Mouse (Mus musculus): ENCODE measurements at regions not wholly inside any gene's neighbourhood (a gene's known extent, or its start where the extent isn't known, plus 50 kb on each side); places are given as distances from the start of the nearest gene placed in this dataset.
"Not testable (repeated sequence)": the region's sequence is repeated elsewhere in the genome, so short reads cannot be mapped to it uniquely, and the experiment has no call there.

DNA sequence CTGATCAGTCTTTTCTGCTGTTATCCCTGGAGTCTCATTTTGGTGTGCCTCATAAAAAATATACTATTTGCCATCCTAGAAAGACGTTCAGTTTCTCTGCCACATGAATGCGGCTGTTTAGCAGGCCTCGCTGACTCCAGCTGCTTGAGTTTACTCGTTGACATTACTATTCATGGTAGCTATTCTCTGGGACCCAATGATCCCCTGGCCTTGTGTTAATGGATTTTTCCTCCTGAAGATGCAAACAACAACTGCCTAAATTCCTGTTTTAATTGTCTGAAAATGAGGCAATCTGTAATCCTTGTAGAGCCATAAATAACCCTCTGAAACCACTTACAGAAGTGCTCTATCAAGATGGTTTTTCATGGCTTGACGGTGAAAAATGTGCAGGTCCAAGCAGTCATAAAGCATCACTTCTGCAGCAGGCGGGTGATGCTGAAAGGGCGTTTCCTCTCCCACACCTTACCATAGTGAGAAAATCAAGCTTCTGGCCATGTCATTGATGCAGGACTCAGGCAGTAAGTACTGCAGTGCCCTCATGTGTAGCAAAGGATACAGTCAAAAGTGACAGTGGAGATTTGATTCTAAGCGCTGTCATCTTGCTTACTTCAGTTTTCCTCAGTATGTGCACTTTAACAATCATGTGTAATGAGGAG is 419.7 kb upstream of the Lrp1b start:
- peak; percentile 82 for ATAC-seq (ENCODE audit: low FRiP score, low read depth)
- Histone ChIP-seq H3K4me2 (replicated peaks) (no peak overlapping the region), H3K4me3 (no peak overlapping the region), H3K27me3 (replicated peaks) (no peaks in the 10 kb centered on the region), H3K9ac (no peak overlapping the region), H3K9me3 (no peaks in the 10 kb centered on the region), H3K36me3 (no peaks in the 10 kb centered on the region), H3K27ac (no peak overlapping the region), H3K4me1 (no peaks in the 10 kb centered on the region)
- WGBS: 54% methylated on average over 8 of the region's 8 CpGs

DNA sequence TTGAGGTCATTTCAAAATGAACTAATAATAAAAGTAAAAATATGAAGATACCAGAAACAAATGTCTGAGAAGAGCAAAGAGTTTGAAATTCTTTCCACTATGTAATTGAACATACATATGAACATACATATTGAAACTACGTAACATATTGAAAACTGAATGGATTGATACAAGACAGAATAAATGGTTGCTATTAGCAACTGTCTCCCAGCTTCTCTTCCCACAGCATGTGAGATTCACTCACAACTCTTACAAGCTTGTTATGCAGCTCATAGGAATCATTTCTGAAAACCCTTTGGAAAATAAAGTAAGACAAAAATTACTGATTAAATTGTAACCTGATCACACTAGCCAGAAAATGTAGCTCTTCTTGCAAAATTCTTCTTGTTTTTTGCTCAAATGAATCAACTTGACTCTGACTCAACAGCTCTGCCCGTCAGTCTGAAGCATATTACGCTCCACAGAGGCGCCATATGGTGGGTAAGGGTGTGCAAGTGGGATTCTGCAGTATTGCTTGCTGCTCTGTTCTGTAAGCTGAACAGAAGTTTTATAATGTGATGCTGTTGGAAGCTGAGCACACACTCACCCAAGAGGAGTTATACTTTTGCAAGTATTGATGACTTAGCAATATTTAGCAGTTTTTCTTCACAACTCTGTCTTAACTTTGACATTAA is 444.3 kb upstream of the Lrp1b start:
- no peak for ATAC-seq (ENCODE audit: low FRiP score, low read depth)
- Histone ChIP-seq H3K36me3 (no peaks in the 10 kb centered on the region), H3K9me3 (no peaks in the 10 kb centered on the region), H3K27me3 (replicated peaks) (no peaks in the 10 kb centered on the region), H3K4me3 (no peak overlapping the region), H3K4me1 (no peaks in the 10 kb centered on the region), H3K27ac (no peak overlapping the region), H3K9ac (no peak overlapping the region), H3K4me2 (replicated peaks) (no peak overlapping the region)
- 85% methylated on average over 4 of the region's 4 CpGs for WGBS

DNA sequence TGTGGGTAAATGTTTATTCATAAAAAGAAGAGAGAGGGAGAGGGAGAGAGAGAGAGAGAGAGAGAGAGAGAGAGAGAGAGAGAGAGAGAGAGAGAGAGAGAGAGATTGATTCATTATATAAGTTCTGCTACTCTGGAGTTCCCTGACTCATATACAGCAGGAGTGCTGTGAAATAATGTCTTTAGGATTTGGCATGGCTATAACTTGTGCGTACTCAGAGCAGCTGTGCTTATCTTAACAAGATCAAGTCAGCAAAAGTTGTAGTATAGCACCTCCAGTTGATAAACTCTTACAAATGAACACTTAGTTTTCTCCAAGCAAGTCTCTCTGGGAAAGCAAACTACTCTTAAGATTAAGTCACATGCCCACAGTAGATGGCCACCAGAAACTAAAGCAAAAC is 435.3 kb upstream of the Kynu start:
- ATAC-seq (ENCODE audit: low FRiP score, low read depth): no peak
- no peaks in the 10 kb centered on the region for H3K27me3 ChIP-seq (replicated peaks)
- H3K4me3 ChIP-seq: no peak overlapping the region
- H3K9me3 ChIP-seq: no peaks in the 10 kb centered on the region
- no peak overlapping the region for H3K9ac ChIP-seq
- no peaks in the 10 kb centered on the region for H3K36me3 ChIP-seq
- no peak overlapping the region for H3K27ac ChIP-seq
- H3K4me1 ChIP-seq: no peaks in the 10 kb centered on the region
- 97% methylated on average over 1 of the region's 1 CpGs for WGBS
- no peak overlapping the region for H3K4me2 ChIP-seq (replicated peaks)

DNA sequence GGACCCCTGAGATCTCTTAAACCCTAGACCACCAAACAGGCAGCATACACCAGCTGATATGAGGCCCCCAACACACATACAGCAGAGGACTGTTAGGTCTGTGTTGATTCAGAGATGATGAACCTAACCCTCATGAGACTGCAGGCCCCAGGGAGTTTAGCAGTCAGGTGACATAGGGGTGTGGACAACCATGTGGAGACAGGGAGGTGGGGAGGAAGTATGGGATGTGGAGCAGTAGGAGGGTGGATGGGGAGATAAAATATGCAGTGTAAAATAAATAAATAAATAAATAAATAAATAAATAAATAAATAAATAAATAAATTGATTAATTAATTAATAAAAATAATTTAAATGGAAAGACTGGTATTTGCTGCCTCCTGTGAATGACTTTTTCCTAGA is 401.6 kb upstream of the Kynu start:
- Histone ChIP-seq H3K9me3 (no peaks in the 10 kb centered on the region), H3K4me3 (no peak overlapping the region), H3K9ac (no peak overlapping the region), H3K36me3 (no peaks in the 10 kb centered on the region), H3K4me2 (replicated peaks) (no peak overlapping the region), H3K27ac (no peak overlapping the region), H3K27me3 (replicated peaks) (no peaks in the 10 kb centered on the region), H3K4me1 (no peaks in the 10 kb centered on the region)
- no peak for ATAC-seq (ENCODE audit: low FRiP score, low read depth)

DNA sequence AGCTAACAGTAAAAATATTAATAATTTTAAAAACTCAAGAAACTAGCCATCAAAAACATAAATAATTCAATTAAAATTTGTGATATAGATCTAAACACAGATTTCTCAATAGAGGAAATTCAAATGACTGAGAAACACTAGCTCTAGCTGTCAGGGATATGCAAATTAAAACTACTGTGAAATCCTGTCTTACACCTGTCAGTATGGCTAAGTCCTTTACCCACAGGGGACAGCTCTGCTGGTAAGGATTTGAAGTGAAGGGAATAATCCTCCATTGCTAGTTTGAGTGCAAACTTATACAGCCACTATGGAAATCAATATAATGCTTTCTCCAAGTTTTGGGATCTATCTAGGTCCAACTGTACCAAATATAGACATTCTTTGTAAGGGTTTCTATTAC is 373.0 kb upstream of the Kynu start:
- no peak overlapping the region for H3K9ac ChIP-seq
- no peak overlapping the region for H3K27ac ChIP-seq
- no peak for ATAC-seq (ENCODE audit: low FRiP score, low read depth)
- H3K4me2 ChIP-seq (replicated peaks): no peak overlapping the region
- H3K4me1 ChIP-seq: no peaks in the 10 kb centered on the region
- H3K9me3 ChIP-seq: no peaks in the 10 kb centered on the region
- no peaks in the 10 kb centered on the region for H3K27me3 ChIP-seq (replicated peaks)
- no peaks in the 10 kb centered on the region for H3K36me3 ChIP-seq
- no peak overlapping the region for H3K4me3 ChIP-seq

DNA sequence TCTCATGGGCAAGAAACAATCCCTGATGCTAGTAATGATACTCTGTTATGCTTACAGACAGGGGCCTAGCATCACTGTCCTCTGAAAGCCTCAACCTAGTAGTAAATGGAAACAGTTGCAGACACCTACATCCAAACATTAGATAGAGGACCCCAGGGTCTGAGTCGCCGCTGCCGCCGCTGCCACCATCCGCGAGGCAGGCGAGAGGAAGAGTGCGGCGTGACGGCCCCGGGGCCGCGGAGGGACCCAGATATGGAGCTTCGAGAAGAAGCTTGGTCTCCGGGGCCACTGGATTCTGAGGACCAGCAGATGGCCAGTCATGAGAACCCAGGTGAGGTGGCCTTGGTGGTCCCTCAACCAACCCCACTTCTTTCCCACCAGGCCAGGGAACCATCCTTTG is 359.6 kb upstream of the Kynu start:
- 95% methylated on average over 15 of the region's 15 CpGs for WGBS
- H3K36me3 ChIP-seq; H3K4me3 ChIP-seq; H3K4me2 ChIP-seq (replicated peaks); H3K27ac ChIP-seq; H3K4me1 ChIP-seq; ATAC-seq (ENCODE audit: low FRiP score, low read depth); H3K9ac ChIP-seq; H3K9me3 ChIP-seq; H3K27me3 ChIP-seq (replicated peaks): not testable (repeated sequence)

DNA sequence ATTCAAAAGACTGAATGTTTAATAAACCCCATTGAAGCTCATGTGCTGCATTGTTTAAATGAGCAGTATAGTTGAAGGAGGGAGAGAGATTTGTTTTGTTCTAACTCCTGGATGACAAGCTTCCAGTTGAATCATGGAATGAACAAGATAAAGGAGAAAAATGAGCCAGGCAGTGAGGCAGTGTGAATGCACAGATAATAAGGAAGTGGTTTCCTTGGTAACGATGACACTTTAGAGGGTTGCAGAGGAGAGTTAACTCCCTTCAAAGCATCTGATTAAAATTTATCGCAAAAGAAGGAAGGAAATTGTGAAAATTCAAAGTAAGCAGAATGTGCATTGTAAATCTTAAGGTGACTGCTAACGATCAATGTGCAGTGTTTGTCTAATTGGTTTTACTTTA is 346.9 kb upstream of the Kynu start:
- ATAC-seq (ENCODE audit: low FRiP score, low read depth): no peak
- Histone ChIP-seq H3K27ac (no peak overlapping the region), H3K9me3 (no peaks in the 10 kb centered on the region), H3K36me3 (no peaks in the 10 kb centered on the region), H3K4me2 (replicated peaks) (no peak overlapping the region), H3K9ac (no peak overlapping the region), H3K27me3 (replicated peaks) (no peaks in the 10 kb centered on the region), H3K4me1 (no peaks in the 10 kb centered on the region), H3K4me3 (no peak overlapping the region)
- 80% methylated on average over 3 of the region's 3 CpGs for WGBS

DNA sequence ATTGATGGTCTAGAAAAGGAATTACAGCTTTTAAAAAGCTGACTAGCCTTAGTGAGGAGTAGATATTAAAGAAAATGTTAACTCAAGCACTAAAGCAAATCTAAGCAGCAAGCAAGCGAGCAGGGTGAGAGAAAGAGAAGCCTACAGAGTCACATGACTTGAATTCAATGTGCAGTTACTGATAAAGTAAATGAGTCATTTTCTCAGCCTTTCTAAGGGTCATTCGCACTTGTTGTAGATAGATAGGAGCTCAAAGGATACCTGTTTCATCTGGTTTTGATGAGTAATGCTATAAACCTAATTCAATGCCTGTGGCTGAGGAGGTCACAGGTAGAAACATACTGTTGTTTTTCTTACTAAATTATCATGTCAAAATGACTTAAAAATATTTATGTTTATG is 341.2 kb upstream of the Kynu start:
- Histone ChIP-seq H3K4me2 (replicated peaks) (no peak overlapping the region), H3K36me3 (no peaks in the 10 kb centered on the region), H3K9me3 (no peaks in the 10 kb centered on the region), H3K27me3 (replicated peaks) (no peaks in the 10 kb centered on the region), H3K9ac (no peak overlapping the region), H3K4me1 (no peaks in the 10 kb centered on the region), H3K27ac (no peak overlapping the region), H3K4me3 (no peak overlapping the region)
- ATAC-seq (ENCODE audit: low FRiP score, low read depth): no peak
- WGBS: 83% methylated on average over 2 of the region's 2 CpGs

DNA sequence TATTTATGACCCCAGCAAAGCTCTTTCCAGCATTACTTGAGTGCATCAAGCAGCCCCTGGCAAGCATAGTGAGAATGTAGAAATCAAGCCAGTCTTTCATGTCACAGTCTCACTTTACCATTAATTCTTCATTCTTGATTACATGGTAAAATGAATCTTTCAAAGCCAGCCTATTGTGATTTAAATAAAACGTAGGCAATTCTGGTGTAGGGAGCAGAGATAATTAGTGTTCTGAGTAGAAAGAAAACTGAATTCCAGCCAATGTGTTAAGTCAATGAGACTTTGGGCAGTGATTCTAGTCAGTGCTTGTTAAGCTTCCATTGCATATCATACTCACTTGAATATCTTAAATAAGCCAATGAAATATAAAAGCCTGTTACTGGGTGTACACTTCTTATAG is 338.0 kb upstream of the Kynu start:
- no peak overlapping the region for H3K27ac ChIP-seq
- no peaks in the 10 kb centered on the region for H3K9me3 ChIP-seq
- no peaks in the 10 kb centered on the region for H3K27me3 ChIP-seq (replicated peaks)
- no peaks in the 10 kb centered on the region for H3K36me3 ChIP-seq
- no peak overlapping the region for H3K9ac ChIP-seq
- no peak for ATAC-seq (ENCODE audit: low FRiP score, low read depth)
- no peak overlapping the region for H3K4me3 ChIP-seq
- H3K4me2 ChIP-seq (replicated peaks): no peak overlapping the region
- 60% methylated on average over 1 of the region's 1 CpGs for WGBS
- H3K4me1 ChIP-seq: no peaks in the 10 kb centered on the region

DNA sequence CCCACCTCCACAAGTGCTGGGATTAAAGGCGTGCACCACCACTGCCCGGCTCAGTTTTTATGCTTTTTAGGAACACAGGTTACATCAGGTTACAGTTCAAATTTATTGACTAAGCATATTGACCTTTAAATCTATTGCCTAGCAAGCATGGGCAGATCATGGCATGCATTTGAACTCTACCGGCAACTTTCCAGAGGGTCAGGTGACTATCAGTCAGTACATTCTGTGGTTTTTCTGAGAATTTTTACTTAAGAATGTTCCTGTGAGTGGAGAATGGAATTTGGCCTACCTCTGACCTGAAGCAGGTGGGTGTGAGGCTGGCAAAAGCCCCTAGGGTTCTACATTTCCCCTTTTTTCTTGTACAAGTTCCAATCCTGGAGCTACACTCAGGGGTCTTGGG is 332.4 kb upstream of the Kynu start:
- Histone ChIP-seq H3K9me3 (no peaks in the 10 kb centered on the region), H3K27me3 (replicated peaks) (no peaks in the 10 kb centered on the region), H3K9ac (no peak overlapping the region), H3K27ac (no peak overlapping the region), H3K4me1 (no peaks in the 10 kb centered on the region), H3K4me2 (replicated peaks) (no peak overlapping the region), H3K4me3 (no peak overlapping the region), H3K36me3 (no peaks in the 10 kb centered on the region)
- no peak for ATAC-seq (ENCODE audit: low FRiP score, low read depth)
- WGBS: 90% methylated on average over 3 of the region's 3 CpGs

DNA sequence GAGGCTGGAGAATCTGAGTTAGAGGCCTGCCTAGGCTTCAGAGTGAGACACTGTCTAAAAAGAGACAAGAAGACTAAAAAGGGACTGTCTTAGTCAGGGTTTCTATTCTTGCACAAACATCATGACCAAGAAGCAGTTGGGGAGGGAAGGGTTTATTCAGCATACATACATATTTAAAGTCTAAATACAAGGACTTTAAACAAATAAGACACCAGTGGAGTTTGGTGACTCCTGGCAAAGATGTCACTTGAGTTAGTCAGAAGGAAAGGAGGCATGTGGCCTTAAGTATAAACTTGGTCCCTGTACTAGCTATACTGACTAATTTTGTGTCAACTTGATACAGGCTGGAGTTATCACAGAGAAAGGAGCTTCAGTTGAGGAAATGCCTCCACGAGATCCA is 330.4 kb upstream of the Kynu start:
- not testable (repeated sequence) for H3K27me3 ChIP-seq (replicated peaks); H3K4me3 ChIP-seq; H3K9ac ChIP-seq; H3K4me1 ChIP-seq; H3K27ac ChIP-seq; H3K36me3 ChIP-seq; H3K4me2 ChIP-seq (replicated peaks); H3K9me3 ChIP-seq; ATAC-seq (ENCODE audit: low FRiP score, low read depth)
- WGBS: 82% methylated on average over 1 of the region's 1 CpGs

DNA sequence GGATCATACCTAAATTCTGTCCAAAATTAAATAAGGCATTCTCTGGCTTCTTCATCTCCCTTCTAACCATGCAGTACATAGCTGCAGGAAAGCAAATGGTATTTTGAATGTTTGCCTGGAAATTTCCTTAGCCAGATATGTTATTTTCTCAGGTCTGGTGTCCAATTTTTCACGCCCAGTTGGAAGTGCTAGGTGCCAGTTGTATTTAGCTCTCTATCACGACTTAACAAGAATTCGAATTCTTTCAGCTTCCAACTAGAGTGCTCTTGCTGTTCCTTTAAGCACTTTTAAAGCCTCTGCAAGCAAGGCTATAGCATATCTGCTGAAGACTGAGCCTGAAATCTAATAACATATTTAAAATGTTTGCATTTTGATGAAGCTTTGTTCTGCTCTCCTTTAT is 308.3 kb upstream of the Kynu start:
- Histone ChIP-seq H3K36me3 (no peaks in the 10 kb centered on the region), H3K9ac (no peak overlapping the region), H3K27me3 (replicated peaks) (no peaks in the 10 kb centered on the region), H3K4me3 (no peak overlapping the region), H3K4me2 (replicated peaks) (no peak overlapping the region), H3K9me3 (no peaks in the 10 kb centered on the region), H3K4me1 (no peaks in the 10 kb centered on the region), H3K27ac (no peak overlapping the region)
- WGBS: 81% methylated on average over 3 of the region's 3 CpGs
- no peak for ATAC-seq (ENCODE audit: low FRiP score, low read depth)

DNA sequence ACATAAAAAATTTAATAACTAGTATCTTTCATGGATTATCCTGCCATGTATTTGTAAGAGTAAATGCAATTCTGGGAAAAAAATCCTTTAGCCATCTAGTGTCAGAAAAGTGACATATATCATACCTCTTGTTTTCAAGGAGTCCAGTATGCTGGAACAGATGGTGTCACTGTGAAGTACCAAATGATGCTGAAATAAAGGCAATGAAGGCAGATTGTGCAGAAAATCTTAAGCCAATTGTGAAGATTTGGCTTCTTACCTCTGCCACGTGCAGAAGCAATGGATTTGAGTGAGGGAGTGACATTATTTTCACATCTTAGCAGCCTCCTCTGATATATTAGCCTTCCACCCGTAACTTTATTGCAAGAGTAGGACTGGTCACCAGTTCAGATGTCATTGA is 306.5 kb upstream of the Kynu start:
- no peak overlapping the region for H3K4me2 ChIP-seq (replicated peaks)
- no peaks in the 10 kb centered on the region for H3K36me3 ChIP-seq
- H3K4me1 ChIP-seq: no peaks in the 10 kb centered on the region
- no peak overlapping the region for H3K9ac ChIP-seq
- no peaks in the 10 kb centered on the region for H3K27me3 ChIP-seq (replicated peaks)
- H3K27ac ChIP-seq: no peak overlapping the region
- no peaks in the 10 kb centered on the region for H3K9me3 ChIP-seq
- H3K4me3 ChIP-seq: no peak overlapping the region
- 53% methylated on average over 2 of the region's 2 CpGs for WGBS
- no peak for ATAC-seq (ENCODE audit: low FRiP score, low read depth)
